Mouse (Mus musculus) liver, adult 2 months (tissue): ENCODE results near the gene Cib2.

Experiments used
- CTCF ChIP-seq: fragments of 200-500 bp; IDR thresholded peaks from 2 replicates; pipeline ENCODE4 v1.5.1; 2011; ENCODE audit warnings: low read depth, low read length, control low read depth
- POLR2A ChIP-seq: fragments of 200-500 bp; IDR thresholded peaks from 2 replicates; pipeline ENCODE4 v1.6.1; 2011; ENCODE audit warnings: low read length, control low read depth; ENCODE audit not compliant: insufficient read depth; ENCODE audit errors: extremely low read depth

GRCm38 (mm10) chr9:54544954-54545315 lies 15.1 kb downstream of the Cib2 start:
- TF ChIP-seq CTCF (no peak), POLR2A (no peak)
